Mouse (Mus musculus): ENCODE measurements around the gene Cfap36. TPM values are rescaled to one million over a fixed set of nuclear protein-coding genes. Genes with fewer than 3 reads are reported as not detected.

Gene Cfap36
- 15.1 and 15.7 TPM in 2 replicates for total RNA-seq (2023)

DNA sequence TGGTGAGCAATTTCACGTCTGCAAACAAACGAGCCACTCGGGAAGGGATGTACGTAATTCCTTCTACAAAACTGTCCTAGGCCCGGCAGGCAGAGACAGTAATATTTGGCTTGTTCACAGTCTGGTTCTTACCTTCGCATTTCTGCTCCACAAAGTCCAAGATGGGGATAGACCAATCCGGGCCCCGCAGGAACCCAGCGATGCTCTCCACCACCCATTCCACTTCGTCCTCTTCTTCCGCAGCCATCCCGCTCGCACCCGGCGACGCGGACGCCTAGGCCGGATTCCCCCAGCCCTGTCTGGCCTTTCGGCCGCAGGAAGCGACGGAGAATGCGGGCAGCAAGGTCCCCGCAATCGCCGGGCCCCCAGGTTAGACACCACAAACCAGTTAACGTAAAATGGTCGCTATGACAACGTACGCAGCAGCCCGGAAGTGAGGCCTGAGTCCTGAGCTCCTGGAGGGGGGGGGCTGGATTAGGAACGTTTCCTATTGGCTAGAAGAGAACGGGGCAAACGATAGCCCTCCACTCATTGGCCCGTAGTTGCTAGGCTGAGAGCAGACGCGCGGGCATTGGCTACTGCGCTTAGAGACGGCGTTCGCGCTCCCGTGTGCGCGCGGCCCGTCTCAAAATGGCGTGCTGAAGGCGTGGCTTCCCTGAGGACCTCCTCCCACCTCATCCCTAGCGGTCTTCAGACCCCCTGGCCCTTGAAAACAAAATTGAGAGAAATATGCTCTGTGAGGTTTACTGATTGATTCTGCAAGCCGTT lies at the start of gene Cfap36:
Gene Cfap36, minus strand, starts transcription at position 527 of the 768 bp plus-strand sequence.

DNA sequence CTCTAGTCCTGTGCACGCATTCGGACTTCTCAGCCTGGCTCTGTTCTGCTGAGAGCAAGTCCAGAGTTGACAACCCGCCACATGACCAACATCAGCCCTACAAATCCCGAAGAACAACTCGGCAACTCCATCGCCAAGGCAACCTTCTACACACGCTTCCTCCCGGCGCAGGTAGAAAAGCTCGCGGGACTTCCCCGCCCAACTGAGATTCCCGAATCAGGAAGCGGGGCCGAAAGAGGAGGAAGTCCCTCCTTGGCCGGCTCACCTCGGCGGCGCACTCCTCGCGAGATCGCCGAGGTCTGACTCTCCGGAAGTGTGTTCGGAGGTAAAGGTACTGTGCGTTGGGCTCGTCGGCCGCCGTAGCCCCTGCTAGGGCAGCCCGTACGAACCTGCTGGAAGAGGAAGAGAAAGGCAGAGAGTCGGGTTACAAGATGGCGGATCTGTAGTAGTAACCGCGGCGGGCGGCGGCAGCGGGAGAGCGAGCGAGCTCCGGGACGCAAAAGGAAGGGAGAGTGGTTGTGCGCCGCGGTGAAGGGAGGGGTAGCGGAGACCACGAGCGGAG lies 74.6 kb downstream of the Cfap36 start, which contains the start of gene Ppp4r3b:
Gene Ppp4r3b, plus strand, starts transcription at position 328 of the 562 bp plus-strand sequence.

Other genes starting within 250 kb of the Cfap36 start
- gene Pnpt1, start 116.7 kb downstream of the Cfap36 start, total RNA-seq (2023), result 9.7 and 12.2 TPM in 2 replicates
- 108 and 120 TPM in 2 replicates for gene Ppp4r3b, start 74.5 kb downstream of the Cfap36 start, total RNA-seq (2023)
- 18.6 and 33.4 TPM in 2 replicates for gene Ccdc88a, start 126.2 kb upstream of the Cfap36 start, total RNA-seq (2023)

Data from neutrophil, adult 65 days (primary cell).